Mouse (Mus musculus) CD4-positive, CD25-positive, alpha-beta regulatory T cell, adult 4 months (primary cell): ENCODE measurements at regions not wholly inside any gene's neighbourhood (a gene's known extent, or its start where the extent isn't known, plus 50 kb on each side); places are given as distances from the start of the nearest gene placed in this dataset.

Source experiments
- ATAC-seq: one replicate; pipeline ENCODE4 v1.8.0; 2017

DNA sequence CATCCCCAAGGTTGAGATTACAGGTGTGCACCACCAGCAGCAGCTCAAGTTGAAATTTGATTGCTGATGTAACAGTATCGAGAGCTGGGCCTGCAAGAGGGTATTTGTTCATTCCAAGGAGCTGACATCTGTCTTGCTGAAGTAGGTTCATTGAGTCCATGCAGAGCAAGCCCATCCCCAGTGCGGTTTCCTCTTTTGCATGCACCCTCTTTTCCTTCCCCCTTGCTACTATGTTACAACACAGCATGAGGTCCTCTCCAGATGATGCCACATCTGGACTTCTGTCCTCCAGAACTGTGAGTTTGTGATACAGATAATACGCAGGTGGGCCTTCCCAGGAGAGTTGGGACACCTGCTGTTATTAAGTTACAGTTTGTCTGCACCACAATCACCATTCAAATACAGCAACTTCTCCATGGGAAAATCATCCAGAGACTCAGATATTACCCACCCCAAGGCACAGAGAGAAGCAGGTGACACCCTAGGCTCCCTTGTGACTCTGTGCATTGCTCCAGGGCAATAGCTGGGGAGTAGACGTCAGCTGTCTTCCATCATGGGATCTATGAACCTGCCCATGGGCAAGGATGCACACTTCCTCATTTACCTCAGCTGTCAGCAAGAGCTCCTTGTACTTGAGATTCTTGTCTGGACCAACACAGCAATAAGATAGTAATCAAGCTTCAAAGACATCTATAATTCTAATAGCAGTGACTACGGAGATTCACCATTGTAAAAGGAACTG lies 137.8 kb downstream of the Ets2 start:
- no peak for ATAC-seq

GRCm38 (mm10) chr16:95838886-95839430 lies 137.1 kb downstream of the Ets2 start:
- ATAC-seq = no peak

DNA sequence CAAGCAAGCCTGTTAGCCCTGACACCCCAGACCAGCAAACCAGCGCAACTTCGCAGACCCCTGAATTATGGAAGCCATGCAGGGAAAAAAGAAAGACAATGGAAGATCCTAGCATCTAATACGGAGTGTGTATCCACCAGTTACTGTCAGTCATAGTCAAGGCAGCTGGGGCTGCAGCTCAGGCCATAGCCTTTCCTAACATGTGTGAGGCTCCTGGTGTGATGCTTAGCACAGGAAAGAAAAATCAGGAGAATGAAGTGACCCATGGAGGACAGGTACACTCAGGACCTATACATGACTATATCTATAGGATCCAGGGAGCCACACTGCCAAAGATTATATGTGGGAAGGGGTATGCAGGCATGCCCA lies 136.6 kb downstream of the Ets2 start:
- ATAC-seq = no peak

GRCm38 (mm10) chr16:95837723-95838477 lies 136.0 kb downstream of the Ets2 start:
- ATAC-seq = no peak

GRCm38 (mm10) chr16:95835941-95836340 lies 134.1 kb downstream of the Ets2 start:
- ATAC-seq = no peak

DNA sequence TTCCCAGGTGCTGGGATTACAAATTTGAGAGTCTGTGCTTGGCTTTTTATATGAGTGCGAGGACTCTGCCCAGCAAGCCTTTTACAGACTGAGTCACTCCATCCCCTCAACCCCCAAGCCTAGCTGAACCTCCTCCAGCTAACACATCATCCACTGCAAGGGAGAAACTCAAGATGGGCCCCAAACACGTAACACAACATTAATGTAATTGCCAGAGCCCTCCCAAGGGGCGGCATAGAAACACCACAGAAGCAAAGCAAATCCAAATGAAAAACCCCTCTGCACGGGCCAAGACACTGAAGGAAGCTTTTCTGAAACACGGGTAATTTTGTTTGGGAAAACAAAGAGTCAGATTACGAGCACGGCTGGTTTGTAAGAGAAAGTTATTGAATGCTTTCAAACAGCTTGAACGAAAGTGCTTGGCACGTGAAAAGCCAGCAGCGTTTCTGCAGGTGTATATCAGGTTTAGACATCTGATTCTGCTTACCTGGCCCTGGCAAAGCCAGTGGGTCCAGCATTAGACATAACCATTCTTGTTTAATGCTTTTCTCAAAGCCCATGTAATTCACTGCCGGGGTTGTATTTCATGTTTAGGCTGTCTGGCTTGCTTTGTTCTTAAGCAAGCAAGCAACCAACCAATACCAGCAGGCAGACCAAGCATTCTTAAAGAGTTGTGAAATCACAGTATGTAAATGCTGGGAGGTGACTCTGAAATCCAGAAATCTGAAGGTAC lies 132.8 kb downstream of the Ets2 start:
- ATAC-seq = no peak

DNA sequence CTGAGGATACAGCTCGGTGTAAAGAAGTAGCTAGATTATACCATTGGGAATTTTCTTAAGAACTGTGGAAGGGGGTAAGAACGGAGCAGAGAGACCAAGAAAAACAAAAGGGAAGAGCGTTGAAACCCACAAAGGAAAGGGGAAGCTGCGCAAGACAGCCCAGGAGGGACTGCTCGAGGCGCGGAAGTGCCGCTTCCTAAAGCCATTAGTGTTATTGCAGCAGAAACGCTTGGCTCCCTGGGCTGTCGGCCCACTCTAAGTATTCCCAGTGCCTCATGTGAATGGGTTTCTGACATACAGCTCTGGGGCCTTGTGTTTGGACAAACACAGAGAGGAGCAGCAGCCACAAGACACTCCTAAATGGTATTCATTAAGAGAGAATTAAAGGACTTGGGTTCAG lies 131.6 kb downstream of the Ets2 start:
- ATAC-seq = no peak

DNA sequence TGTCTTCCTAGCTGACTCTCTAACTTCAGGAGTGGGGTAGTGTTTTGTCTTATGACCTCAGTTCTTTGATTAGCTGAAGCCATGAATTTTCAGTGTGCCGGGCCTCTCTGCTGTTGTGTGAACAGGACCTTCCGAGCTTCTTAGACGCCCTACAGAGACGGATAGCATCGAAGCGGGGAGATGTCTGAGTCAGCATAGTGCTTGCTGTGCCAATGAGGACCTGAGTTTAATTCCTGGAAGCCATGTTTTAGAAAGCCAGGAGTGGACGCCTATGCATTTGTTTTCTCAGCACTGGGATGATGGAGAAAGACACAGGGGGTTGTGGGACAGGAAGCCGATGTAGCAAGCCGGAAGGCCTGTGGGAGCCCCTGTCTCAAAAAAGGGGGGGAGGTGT lies 130.5 kb downstream of the Ets2 start:
- no peak for ATAC-seq

DNA sequence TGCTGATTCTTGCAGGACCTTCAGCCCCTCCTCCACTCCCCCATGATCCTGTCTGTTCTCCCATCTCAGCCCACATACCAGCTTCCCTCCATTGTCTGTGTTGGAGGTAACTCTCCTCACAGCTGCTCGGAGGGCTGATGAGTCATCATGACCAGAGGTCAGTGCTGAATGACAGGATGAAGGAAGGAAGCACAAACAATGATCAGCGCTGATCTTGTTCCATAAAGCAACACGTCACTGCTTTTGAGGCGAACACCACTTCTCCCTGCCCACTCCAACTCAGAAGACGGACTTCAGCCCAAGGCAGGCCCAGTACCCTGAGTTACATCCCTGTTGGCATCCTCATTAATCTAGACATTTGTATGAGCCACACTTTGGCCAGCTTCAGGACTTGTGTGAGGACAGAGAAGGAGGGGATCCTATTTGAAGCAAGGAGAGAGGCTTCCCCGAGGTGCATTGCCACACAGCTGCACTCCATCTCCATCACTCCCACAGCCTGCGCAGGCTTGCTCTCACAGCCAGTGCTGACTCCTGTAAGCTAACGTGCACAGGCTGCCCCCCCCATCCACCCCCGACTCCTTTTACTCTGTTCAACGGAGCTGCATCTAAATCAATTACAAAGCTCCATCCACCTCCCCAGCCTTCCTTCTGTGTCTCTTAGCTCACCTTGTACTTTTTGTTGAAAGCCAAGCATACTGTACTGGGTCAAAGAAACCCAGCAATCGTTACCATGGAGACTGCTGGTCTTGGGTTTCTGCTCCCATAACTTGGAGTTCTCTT lies 129.9 kb downstream of the Ets2 start:
- ATAC-seq = no peak

DNA sequence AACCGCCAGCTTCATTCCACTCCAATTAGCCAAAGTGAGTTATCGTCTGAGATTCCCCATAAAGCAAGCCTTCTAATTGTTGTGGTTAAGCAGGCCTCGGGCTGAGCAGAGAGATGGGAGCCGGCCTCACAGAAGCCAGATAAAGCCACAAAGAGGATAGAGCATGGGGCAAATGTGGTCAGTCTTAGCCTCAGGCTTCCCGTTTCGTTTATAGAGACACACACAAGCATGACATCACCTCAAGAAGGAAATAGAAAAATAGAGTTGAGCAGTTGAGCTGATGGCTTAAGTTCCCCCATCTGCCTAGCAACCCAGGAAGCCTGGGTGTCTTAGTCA lies 125.5 kb downstream of the Ets2 start:
- peak; percentile 85 for ATAC-seq

DNA sequence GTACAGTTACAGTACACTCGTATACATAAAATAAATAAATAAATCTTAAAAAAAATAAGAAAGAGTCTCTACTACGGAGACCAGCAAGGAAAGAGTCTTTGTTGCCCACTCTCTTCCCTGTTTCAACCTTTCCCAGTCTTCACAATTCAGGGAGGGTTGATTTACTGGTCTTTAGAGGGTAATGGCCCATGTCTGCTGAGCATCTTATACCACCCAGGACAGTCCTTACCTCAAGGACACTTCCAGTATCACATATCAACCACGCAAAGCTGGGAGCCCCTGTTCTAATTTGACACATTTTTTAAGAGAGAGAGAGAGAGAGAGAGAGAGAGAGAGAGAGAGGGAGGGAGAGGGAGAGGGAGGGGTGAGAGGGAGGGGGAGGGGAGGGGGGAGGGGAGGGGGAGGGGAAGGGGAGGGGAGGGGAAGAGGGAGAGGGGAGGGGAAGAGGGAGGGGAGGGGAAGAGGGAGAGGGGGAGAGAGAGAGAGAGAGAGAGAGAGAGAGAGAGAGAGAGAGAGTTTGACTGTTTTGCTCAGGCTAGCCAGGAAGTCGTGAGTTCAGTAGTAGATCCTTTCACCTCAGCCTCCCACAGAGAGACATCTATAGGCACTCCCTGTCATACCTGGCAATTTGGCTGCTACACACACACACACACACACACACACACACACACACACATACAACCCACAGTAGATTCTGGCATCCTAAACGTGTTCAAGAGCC lies 125.0 kb downstream of the Ets2 start:
- ATAC-seq = peak; percentile 53

DNA sequence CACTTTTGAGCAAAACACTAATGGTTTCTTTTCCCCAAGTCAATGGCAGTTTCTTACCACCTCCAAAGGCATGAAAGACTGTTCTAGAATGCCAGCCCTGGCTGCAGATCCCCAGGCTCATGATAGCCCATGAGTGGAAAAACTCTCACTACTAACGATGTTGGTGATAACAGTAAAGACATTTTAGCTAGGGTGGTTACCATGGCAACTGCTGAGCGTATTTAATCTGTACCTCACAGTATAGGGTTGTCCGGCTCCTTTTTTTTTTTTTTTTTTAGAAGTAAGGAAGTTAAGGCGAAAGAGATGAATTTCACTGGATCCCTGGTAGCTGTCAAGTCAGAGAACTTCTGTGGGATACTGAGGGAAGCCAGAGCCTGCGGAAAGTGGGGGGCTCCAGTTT lies 123.8 kb downstream of the Ets2 start:
- ATAC-seq = peak; percentile 26

DNA sequence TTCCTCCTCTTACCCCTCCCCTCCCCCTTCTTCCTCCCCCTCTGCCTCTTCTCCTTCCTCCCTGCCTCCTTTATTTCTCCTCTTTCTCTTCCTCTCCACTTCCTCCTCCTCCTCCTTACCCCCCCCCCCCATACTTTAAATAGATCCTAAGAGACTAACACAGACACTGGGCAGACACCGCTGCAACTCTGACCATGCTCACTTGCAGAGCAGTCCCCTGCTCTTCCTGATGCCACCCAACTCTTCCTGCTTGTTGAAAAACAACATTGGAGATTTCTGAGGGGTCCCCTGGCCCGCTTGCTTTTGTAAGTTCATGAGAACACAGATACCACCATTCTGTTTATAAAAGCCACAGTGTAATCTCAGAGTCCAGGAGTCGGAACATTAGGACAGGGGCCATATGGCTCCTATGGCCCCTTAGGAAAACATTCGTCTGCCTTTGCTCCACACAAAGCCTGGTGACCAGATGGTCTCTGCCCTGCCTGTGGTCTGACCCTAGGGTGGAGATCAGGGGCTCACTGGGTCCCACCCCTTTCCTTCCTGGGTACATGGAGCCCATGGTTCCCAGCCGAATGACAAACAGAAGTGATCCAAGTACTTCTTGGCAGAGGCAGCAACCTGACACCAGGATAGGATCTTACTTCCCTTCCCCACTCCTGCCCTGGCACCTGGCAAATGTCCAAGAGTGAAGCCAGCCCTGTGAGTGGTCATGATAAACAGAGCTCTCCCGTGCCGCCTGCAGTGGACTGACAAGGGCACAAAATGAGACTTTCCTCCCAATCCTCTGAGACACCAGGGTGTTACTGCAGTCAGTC lies 123.1 kb downstream of the Ets2 start:
- no peak for ATAC-seq

DNA sequence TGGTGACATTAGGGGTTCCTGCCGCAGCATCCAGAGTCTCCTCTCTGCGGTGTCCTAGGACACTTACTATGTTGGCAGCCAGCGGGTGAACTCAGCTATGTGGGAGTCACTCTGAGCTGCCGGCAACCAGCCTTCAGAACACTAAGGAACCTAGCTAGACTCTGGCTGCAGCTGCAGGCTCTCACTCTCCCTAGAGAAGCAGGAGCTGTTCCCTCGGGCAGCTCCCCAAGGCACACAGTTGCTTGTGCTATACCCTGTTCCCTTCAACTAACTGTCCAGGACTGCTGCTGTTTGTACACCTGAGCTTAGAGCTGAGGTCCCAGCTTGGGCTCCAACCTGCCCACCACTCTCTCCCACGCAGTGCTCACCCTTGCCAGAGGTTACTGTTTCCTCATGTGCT lies 121.9 kb downstream of the Ets2 start:
- ATAC-seq = no peak

DNA sequence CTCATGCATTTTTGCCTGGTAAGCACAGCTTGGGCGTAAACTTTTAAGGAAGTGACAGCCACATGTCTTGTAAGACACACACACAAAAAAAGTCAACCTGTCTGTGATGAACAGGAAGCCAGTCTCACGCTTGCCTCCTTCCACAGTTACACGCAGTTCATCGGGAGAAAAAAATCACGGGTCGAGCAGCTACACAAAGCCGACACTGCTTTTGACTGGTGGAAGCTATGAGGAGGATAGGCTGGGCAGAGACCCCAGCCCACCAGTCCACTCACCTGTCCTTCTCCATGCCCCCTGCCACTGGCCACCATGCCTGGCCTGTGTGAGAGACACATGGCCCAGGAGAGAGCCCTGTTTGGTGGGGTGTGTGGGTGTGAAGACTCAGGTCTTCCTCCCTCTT lies 119.2 kb downstream of the Ets2 start:
- ATAC-seq = peak; percentile 75

GRCm38 (mm10) chr16:95820606-95821005 lies 118.7 kb downstream of the Ets2 start:
- ATAC-seq = no peak

- no peak for ATAC-seq
Measured at GRCm38 (mm10) chr16:95820013-95820412, 118.1 kb downstream of the Ets2 start.

GRCm38 (mm10) chr16:95815966-95816365 lies 114.1 kb downstream of the Ets2 start:
- ATAC-seq = peak; percentile 75

DNA sequence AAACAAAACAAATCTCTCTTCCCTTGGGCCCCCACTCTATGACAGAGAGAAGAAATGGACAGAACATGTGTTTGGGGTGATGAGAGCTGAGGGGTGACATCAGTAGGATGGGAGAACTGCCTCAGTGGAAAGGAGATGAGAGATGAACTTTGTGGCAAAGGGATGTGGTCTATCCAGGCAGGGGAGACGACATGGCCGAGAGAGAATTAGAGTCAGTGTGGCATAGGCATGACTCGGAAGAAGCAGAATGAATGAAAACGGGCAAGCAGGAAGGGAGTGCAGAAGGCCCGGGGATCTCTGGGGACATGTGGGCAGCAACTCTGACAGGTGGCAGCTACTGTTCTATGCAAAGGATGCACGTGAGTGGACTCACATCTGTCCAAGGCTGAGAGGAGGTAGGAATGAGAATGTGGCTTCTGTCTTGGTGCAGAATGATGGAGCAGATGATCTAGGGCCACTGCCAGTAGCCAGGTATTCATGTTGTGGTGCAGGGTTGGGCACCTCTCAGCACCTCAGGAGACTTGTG lies 113.4 kb downstream of the Ets2 start:
- no peak for ATAC-seq

DNA sequence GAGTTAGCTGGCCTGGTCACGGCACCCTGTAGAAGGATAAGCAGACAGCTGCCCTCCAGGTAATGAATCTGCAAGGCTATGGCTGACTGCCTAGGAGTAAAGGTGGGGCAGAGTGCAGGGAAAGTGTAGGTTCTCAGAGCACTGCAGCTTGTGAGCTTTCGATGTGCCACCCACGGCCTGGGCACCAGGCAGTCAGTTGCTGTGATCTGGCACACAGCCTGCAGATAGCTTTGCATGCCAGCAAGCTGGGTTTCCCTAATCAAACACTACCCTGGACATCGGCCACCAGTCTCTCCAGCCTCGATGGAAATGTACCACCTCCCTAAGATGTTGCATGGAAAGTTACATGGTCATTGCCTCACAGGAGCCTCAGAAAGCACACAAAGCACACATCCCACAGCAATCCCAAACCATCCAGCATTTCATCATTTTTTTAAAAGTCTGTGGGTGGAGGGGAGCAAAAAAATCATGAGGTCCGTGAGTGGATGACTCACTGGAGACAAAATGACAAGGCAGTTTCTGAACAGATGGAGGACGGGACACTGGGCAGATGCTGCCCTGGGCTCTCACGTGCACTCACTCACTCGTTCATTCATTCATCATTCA lies 112.7 kb downstream of the Ets2 start:
- no peak for ATAC-seq
